Mouse (Mus musculus) bone marrow macrophage, adult 2 months (primary cell): Measurements from ENCODE around the gene Ppp2r3a. TPM values are rescaled to one million over a fixed set of nuclear protein-coding genes. Genes with fewer than 3 reads are reported as not detected.

ENCODE experiments used
- H3K27ac ChIP-seq: 2 replicates; pipeline ENCODE4 v1.5.1; 2012; ENCODE audit warnings: low read depth, low read length; ENCODE audit not compliant: insufficient read depth
- H3K4me1 ChIP-seq: 2 replicates; pipeline ENCODE4 v1.6.1; 2012; ENCODE audit warnings: low read length; ENCODE audit not compliant: control insufficient read depth, insufficient read depth
- H3K4me3 ChIP-seq: 2 replicates; pipeline ENCODE4 v1.5.1; 2012; ENCODE audit warnings: mild to moderate bottlenecking, low read length, moderate library complexity; ENCODE audit not compliant: insufficient read depth
- CTCF ChIP-seq: IDR thresholded peaks from 2 replicates; pipeline ENCODE4 v1.5.1; 2012; ENCODE audit warnings: low read depth, mild to moderate bottlenecking, low read length, moderate library complexity
- POLR2A ChIP-seq: IDR thresholded peaks from 2 replicates; pipeline ENCODE4 v1.6.1; 2012; ENCODE audit warnings: mild to moderate bottlenecking, low read depth, low read length, borderline replicate concordance
- polyA plus RNA-seq: library from polyadenylated mRNA; stranded (reverse); fragments of >200 nt; gene quantifications from 2 replicates; pipeline ENCODE4 v1.2.4, GENCODE M21; 2012; ENCODE audit not compliant: missing spikeins, insufficient read depth, insufficient read length

The Ppp2r3a gene
- polyA plus RNA-seq, 1 experiment, result 4.0 TPM

GRCm38 (mm10) chr9:101072506-101072905 lies 179.1 kb downstream of the Ppp2r3a start:
- Histone ChIP-seq H3K4me1 (peaks cover 2% of the 10 kb centered on the region; the same call in 1 of the 2 replicates), H3K27ac (peak overlapping the region; percentile 38; the same call in 1 of the 2 replicates), H3K4me3 (no peak overlapping the region)
- TF ChIP-seq CTCF, result no peak
- no peak for TF ChIP-seq POLR2A

GRCm38 (mm10) chr9:101069781-101070180 lies 181.8 kb downstream of the Ppp2r3a start:
- no peak overlapping the region for H3K27ac ChIP-seq
- H3K4me3 ChIP-seq, result no peak overlapping the region
- TF ChIP-seq CTCF, result no peak
- TF ChIP-seq POLR2A, result no peak
- H3K4me1 ChIP-seq, result peaks cover 2% of the 10 kb centered on the region; the same call in 1 of the 2 replicates

GRCm38 (mm10) chr9:101065076-101065602 lies 186.5 kb downstream of the Ppp2r3a start:
- Histone ChIP-seq H3K4me1 (no peaks in the 10 kb centered on the region), H3K27ac (no peak overlapping the region), H3K4me3 (no peak overlapping the region)
- no peak for TF ChIP-seq POLR2A
- no peak for TF ChIP-seq CTCF

GRCm38 (mm10) chr9:101062253-101062780 lies 189.3 kb downstream of the Ppp2r3a start:
- Histone ChIP-seq H3K27ac (no peak overlapping the region), H3K4me3 (no peak overlapping the region), H3K4me1 (no peaks in the 10 kb centered on the region)
- TF ChIP-seq CTCF, result no peak
- TF ChIP-seq POLR2A, result no peak

GRCm38 (mm10) chr9:101061035-101061434 lies 190.6 kb downstream of the Ppp2r3a start:
- TF ChIP-seq CTCF (no peak), POLR2A (no peak)
- no peaks in the 10 kb centered on the region for H3K4me1 ChIP-seq
- H3K27ac ChIP-seq, result no peak overlapping the region
- no peak overlapping the region for H3K4me3 ChIP-seq

GRCm38 (mm10) chr9:101057156-101057555 lies 194.4 kb downstream of the Ppp2r3a start:
- H3K27ac ChIP-seq, result no peak overlapping the region
- H3K4me3 ChIP-seq, result no peak overlapping the region
- H3K4me1 ChIP-seq, result no peaks in the 10 kb centered on the region
- TF ChIP-seq POLR2A, result no peak
- TF ChIP-seq CTCF, result no peak

Other genes with a start within 250 kb of the Ppp2r3a start
- gene Pccb, start 216.9 kb downstream of the Ppp2r3a start, polyA plus RNA-seq, result 24.0 and 24.7 TPM in 2 replicates
- gene Msl2, start 177.7 kb downstream of the Ppp2r3a start, polyA plus RNA-seq, result 35.4 and 38.9 TPM in 2 replicates